Mouse (Mus musculus) MEL (cell line): ENCODE results near the gene Id3.

Source experiments
- CTCF ChIP-seq, 3 experiments: IDR thresholded peaks in 2 of 3; conservative IDR thresholded peaks in 1 of 3; 2 replicates each; pipeline ENCODE4 v1.5.1; 2011 to 2012; ENCODE audit warnings: low read length in 3 of 3, low read depth in 2 of 3, mild to moderate bottlenecking in 2 of 3, improper control_type of control experiment in 1 of 3, inconsistent platforms in 1 of 3, mixed read lengths in 1 of 3, moderate library complexity in 1 of 3; ENCODE audit not compliant: control insufficient read depth in 1 of 3, insufficient read depth in 1 of 3, poor library complexity in 1 of 3, severe bottlenecking in 1 of 3
- EP300 ChIP-seq, 2 experiments: IDR thresholded peaks; 2 replicates each; pipeline ENCODE4 v1.6.1; 2011; ENCODE audit warnings: improper control_type of control experiment in 2 of 2, low read length in 2 of 2, low read depth in 1 of 2, mild to moderate bottlenecking in 1 of 2
- ETS1 ChIP-seq: IDR thresholded peaks from 2 replicates; pipeline ENCODE4 v1.6.1; 2012; ENCODE audit warnings: low read depth, mild to moderate bottlenecking, inconsistent platforms, low read length, improper control_type of control experiment, moderate library complexity
- MAFK ChIP-seq: IDR thresholded peaks from 2 replicates; pipeline ENCODE4 v1.6.1; 2011; ENCODE audit warnings: low read depth, mild to moderate bottlenecking, low read length, improper control_type of control experiment, borderline replicate concordance
- MAZ ChIP-seq: IDR thresholded peaks from 2 replicates; pipeline ENCODE4 v1.6.1; 2012; ENCODE audit warnings: low read depth, mild to moderate bottlenecking, inconsistent platforms, low read length, improper control_type of control experiment

DNA sequence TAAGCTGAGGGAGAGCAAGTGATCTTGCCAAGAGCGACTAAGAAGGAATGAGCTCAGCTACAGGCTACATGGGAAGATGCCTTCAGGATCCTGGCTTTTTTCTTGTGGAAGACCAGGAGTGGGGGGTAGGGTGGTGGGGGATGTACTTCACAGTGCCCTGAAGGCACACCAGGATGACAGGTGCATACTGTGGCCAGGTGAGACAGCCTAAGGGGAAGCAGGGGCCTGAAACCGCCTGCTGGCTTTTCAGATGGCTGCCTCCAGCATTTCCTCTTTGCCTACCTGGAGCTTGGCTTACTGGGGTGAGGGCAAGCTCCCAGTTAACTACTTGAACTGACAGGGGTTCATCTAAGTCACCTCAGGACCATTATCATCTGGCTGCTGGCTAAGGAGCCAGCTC is 34.1 kb upstream of the Id3 start:
- TF ChIP-seq CTCF (IDR thresholded peaks at IDR 0.05 in 2 of 3, conservative IDR thresholded peaks at IDR 0.05 in 1 of 3; ENCODE audit: control insufficient read depth in 1 of 3, insufficient read depth in 1 of 3, low read depth in 2 of 3, low read length in 3 of 3, poor library complexity in 1 of 3, severe bottlenecking in 1 of 3) (no peak), MAZ (no peak), MAFK (no peak), ETS1 (no peak), EP300 (IDR thresholded peaks at IDR 0.05; ENCODE audit: low read depth in 1 of 2, low read length in 2 of 2) (no peak)
